Mouse (Mus musculus) subcutaneous adipose tissue, adult 2 months (tissue): ENCODE measurements around the gene Parp2. TPM values are rescaled to one million over a fixed set of nuclear protein-coding genes. Genes with fewer than 3 reads are reported as not detected.

Source experiments
- polyA plus RNA-seq: library from polyadenylated mRNA; depleted of rRNA; stranded (reverse); fragments of >200 nt; gene quantifications from 2 replicates; pipeline ENCODE4 v1.2.3, GENCODE M21; 2012; ENCODE audit warnings: low replicate concordance; rRNA removed

The Parp2 gene
- polyA plus RNA-seq, result 17.6 and 22.6 TPM in 2 replicates

GRCm38 (mm10) chr14:50807487-50808072, at the start of gene Parp2, which contains the start of gene Ccnb1ip1:
Parp2 (plus strand) TSS chr14:50807841.
Ccnb1ip1 (minus strand) TSS chr14:50807732.

GRCm38 (mm10) chr14:50785251-50785637, 22.4 kb upstream of the Parp2 start, which contains the start of gene Ttc5:
Ttc5 (minus strand) TSS chr14:50785519.

GRCm38 (mm10) chr14:50869889-50870804, 62.5 kb downstream of the Parp2 start, which contains the start of gene Tep1:
Tep1 (minus strand) TSS chr14:50870560.

Other genes with a start within 250 kb of the Parp2 start
- gene Olfr744, start 193.0 kb upstream of the Parp2 start, polyA plus RNA-seq, result not detected in 2 replicates
- gene Olfr745, start 168.5 kb upstream of the Parp2 start, polyA plus RNA-seq, result not detected in 2 replicates
- not detected in 2 replicates for gene Olfr746, start 160.8 kb upstream of the Parp2 start, polyA plus RNA-seq
- not detected in 2 replicates for gene Olfr747, start 114.6 kb upstream of the Parp2 start, polyA plus RNA-seq
- gene Olfr748, start 100.5 kb upstream of the Parp2 start, polyA plus RNA-seq, result not detected in 2 replicates
- gene Olfr749, start 62.7 kb upstream of the Parp2 start, polyA plus RNA-seq, result not detected in 2 replicates
- gene Ttc5, start 22.3 kb upstream of the Parp2 start, polyA plus RNA-seq, result 26.7 and 39.9 TPM in 2 replicates
- not detected in 2 replicates for gene Ccnb1ip1, start 109 bp upstream of the Parp2 start, polyA plus RNA-seq
- gene Tep1, start 62.7 kb downstream of the Parp2 start, polyA plus RNA-seq, result 42.1 and 45.4 TPM in 2 replicates
- 1.4 and 5.6 TPM in 2 replicates for gene Klhl33, start 89.7 kb downstream of the Parp2 start, polyA plus RNA-seq
- gene Osgep, start 117.1 kb downstream of the Parp2 start, polyA plus RNA-seq, result 96.7 and 170 TPM in 2 replicates
- gene Apex1, start 117.1 kb downstream of the Parp2 start, polyA plus RNA-seq, result 50.6 and 81.1 TPM in 2 replicates
- 98.7 and 110 TPM in 2 replicates for gene Pip4p1, start 123.0 kb downstream of the Parp2 start, polyA plus RNA-seq
- gene Pnp, start 123.2 kb downstream of the Parp2 start, polyA plus RNA-seq, result 65.9 and 76.6 TPM in 2 replicates
- gene Gm49342, start 136.7 kb downstream of the Parp2 start, polyA plus RNA-seq, result 54.4 and 76.0 TPM in 2 replicates
- gene Pnp2, start 148.2 kb downstream of the Parp2 start, polyA plus RNA-seq, result 2.7 and 4.3 TPM in 2 replicates
- gene Rnase10, start 199.9 kb downstream of the Parp2 start, polyA plus RNA-seq, result 0.47 and 0.87 TPM in 2 replicates
- gene Rnase9, start 234.0 kb downstream of the Parp2 start, polyA plus RNA-seq, result 0.10 and 0.30 TPM in 2 replicates
- not detected in 2 replicates for gene Rnase11, start 242.3 kb downstream of the Parp2 start, polyA plus RNA-seq
- gene Rnase12, start 249.8 kb downstream of the Parp2 start, polyA plus RNA-seq, result 0.72 TPM in 1 of 2 replicates, not detected in the other